Mouse (Mus musculus): ENCODE measurements around the gene Spata45.
"Not testable (repeated sequence)": the region's sequence is repeated elsewhere in the genome, so short reads cannot be mapped to it uniquely, and the experiment has no call there.

Gene Spata45

DNA sequence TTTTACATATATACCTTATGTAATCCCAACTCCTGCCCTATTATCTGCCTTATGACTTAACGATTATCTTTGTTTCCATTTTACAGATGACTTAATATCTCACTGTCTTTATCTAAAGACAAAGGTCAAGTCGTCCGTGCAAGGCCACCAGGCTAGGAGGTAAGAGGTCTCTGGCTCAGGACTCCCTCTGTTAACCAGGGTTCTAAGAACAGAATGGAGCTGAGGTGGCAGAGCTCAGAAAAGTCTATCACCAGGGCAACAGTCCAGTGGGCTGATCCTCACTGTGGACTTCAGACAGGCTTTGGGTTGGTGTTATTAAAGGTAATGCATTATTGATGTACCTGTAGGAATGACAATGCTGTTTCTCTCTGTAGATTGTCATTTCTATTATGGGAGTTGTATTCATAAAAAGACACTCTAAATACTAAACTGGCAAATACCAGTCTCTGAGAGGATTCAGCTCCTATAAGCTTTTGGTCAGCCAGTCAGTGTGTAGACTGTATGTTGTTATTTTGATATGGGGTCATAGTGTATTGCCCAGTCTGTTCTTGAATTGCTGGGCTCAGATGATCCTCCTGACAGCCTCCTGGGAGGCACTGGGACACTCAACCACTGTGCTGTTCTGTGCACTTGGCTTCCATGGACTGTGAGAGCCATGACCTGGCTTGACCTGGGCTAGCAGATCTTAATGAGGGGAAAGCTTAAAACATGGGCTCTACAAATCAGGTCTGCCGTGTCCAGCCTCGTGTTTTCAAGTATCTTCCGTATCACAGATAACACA lies at the start of gene Spata45:
Spata45 (plus strand) TSS at position 86 of the 781 bp plus-strand sequence.
- no peak for DNase-seq

DNA sequence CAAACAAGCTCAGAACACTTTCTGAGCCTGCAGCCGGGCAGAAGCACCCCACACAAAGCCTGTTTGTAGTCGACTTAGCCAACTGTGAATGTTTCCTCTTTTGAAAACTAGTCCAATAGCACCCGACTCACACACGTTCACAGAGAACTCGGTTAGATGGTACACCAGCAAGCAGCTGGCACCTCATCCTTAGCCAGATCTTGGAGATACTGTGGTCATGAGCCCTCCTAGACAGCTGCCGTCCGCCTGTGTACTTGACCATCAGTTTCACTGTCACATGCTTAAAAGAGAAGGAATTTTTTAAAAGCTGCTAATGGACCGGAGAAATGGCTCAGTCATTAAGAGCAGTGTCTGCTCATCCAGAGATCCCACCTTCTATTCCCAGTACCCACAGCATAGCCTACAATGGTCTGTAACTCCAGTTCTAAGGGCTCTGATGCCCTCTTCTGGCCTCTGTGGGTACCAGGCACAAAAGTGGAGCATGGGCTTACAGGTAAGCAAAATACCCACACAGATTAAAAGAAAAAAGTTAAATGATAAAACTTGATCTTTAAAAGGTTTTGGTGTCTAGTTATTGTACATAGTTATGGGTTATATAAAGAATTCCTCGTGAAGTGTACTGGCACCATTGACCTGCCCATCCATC lies 46.9 kb upstream of the Spata45 start:
- DNase-seq = no peak

DNA sequence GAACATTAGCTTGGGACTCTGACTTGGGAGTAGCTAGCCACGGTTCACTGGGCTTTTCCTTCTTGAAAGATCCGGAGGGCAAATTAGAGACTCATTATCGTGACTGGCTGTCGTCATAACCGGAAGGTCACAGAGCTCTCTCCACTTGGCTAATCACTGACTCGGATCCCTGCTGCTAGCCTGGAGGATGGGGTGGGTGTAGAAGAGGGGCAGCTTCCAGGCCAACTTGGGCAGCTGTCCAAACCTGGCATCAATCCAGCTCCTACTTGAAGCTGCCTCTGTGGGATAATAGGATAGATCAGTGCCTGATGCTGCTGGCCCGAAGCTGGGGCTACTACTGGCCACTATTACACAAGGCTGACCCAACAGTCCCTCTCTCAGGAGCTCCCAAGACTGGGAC lies 40.9 kb upstream of the Spata45 start:
- peak; percentile 67 for DNase-seq

DNA sequence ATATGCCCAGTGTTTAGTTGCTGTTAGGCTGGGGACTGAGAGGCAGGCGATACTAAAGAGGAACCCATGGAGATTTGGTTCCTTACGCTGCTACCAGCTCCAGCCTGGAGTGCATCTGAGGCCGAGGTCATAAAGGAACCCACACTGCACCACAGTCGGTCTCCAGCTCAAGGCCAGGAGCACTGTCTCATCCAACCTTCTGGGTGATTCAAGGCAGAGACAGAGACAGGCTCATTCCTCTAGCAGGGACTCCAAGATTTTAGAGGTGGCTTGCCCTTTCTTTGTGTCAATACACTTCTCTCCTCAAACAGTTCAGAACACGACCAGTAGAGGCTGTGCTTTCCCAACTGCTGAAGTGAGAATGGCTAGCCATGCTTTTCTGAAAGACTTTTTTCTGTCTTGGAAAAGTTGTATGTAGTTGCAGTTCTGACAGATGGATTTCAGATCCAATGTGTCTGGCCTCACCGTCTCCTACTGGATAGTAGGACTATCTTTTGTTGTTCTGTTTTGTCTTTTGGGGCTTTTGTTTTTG lies 40.0 kb upstream of the Spata45 start:
- no peak for DNase-seq

DNA sequence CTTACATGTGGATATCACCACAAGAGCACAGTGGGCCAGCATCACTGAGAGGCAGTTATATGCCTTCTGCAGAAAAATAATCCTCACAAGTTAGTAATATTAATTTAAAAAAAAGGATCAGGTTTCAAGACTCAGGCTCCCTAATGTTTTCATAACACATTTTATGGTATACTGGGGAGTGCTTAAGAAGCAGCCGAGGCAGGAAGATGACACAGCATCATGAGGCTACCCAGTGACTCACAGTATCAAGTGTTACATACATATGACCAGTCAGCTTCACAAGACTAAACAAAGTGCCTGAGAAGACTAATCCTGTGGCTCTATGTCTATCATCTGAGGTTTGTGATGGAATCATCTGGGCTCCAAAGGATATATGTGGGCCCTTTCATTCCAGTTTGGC lies 38.4 kb upstream of the Spata45 start:
- DNase-seq = no peak

DNA sequence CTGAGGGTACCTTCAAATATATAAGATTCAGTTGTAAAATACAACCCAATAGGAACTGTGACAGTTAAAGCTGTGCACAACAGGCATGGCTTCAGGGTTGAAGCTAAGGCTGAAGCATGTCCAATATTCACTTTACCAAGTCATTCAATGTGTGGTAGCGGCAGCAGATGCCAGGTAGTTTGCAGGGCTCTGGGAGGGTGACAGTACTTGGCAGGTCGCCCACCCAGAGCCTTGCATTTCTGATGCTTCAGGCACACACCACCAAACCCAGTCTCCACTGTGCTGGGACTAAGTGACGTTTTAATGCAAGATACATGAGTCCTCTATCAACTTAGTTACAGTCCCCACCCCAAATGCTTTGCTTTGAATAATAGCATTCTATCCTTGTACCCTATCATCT lies 35.8 kb upstream of the Spata45 start:
- no peak for DNase-seq

DNA sequence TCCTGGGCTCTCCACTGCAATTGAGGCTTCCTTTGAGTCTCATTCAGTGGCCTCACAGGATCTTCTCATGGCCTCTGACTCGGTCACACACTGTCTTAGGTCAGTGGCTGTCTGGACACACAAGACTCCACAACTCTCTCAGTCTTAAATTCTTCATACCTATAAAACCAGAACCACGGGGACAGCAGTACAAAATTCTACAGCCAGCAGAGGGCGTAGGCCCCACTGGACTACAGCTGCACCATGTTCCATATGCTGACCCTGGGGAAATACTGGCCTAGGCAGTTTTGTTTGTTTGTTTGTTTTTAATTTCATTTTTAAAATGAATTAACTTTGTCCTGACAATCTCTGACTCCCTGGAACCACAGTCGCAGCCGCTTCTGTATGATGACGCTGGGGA lies 34.2 kb upstream of the Spata45 start:
- peak; percentile 33 for DNase-seq

DNA sequence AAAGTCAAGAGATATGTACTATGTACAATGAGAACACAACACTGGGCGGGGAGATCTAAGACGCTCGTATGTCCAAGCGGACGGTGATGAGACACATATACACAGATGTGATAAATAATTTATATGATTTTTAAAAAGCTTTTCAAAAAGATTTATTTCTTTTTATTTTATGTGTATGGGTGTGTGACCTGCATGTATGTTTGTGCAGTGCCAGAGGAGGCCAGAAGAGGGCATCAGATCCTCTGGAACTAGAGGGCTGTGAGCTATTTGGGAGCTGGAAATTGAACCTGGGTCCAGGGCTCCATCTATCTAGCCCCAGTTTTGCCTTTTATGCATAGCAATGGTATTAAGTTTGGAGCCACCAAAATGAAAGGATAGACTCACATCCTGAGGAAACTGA lies 27.7 kb upstream of the Spata45 start:
- no peak for DNase-seq

DNA sequence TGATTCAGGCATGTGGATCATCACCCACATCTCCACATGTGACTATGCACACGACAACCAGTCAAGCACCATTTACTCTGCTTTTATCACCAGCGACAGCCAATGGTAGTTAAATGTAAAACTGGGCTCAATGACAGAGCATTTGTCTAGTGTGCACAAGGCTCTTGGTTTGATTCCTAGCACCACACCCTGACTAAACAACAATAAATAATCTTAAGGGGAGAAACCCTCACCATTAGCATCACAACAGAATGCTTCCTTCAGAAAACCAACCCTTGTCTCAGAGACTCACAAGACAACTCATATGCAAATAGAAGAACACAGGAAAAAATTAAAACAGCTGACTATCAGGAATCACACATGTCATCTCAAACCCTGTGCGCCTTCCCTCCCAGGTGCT lies 22.2 kb upstream of the Spata45 start:
- DNase-seq = no peak

DNA sequence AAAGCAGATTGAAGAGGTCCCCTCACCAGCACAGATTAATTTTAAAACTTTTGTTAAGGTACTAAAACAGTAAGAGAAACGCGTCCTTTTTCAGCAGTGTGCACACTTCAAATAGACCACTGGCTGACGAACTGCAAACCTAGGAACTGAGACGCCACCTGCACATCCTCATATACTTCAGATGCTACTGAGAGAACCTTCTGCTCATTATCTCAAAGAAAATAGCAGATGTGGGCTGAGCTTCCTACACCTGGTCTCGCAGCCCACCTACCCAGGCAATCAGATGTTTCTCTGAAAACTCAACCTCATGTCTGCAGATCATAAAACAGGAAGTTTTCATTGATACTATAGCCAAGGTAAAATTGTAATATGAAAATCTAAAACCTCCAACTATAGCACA lies 16.6 kb upstream of the Spata45 start:
- DNase-seq = no peak

DNA sequence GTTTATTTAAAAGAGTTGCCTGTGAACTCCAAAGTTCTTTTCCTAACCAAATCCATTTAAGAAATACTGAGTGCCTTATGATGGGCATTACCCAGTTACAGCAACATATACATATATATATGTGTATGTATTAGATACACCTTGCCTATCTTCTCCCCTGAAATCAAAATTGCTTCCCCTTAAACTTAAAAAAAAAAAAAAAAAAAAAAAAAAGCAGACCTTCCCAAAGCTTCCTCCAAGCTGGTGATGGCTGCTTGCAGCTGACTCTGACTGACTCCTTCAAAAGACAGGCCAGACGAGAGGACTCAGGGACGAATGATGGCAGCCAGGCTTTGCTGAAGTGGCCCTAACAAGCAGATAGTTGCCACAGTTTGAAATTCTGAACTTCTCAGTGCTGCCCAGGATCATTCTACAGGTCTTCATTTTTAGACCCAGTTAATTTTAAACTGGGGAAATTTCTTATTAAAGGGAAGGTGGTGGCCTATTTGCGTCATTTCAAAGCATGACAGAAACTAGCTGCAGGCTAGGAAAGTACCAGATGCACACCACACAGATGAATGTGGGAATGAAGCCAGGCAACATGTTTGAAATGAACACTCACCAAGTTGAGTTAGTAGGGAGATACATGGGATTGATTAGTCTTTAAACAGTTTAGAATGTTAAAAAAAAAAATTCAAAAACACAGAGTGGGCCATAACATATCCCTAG lies 16.1 kb upstream of the Spata45 start:
- no peak for DNase-seq

DNA sequence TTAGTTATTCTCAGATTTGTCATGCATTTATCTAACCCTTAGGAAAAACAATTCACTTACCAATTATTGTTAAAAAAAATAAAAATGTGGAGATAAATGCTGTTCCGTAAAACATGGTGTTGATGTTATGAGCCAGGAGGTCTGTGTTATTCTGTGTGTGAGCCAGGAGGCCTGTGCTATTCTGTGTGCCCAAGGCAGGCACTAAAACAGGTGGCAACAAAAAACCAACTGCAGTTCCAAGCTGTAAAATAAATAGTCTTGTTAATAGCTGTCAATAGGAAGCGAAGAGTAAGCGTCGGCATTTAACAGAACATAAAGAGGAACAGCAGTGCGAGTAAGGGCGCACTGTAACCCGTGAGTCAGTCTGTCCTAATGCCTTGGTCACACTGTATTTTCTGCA lies 15.4 kb upstream of the Spata45 start:
- no peak for DNase-seq

DNA sequence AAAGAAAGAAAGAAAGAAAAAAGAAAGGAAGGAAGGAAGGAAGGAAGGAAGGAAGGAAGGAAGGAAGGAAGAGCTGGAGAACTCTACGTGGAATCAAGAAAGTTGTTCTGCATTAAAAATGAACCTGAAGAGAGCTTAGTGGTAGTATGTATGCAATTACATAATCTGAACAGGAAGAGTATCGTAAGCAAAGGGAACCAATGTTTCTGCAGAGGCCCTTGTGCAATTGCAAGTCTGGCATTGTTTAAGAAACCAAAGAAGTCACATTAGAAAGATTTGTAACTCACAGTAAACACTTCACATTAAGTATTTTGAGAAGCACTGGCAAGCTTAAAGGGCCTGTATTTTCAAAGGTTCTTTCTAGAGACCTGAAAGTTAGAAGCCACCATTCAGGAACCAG lies 13.3 kb upstream of the Spata45 start:
- DNase-seq = no peak

DNA sequence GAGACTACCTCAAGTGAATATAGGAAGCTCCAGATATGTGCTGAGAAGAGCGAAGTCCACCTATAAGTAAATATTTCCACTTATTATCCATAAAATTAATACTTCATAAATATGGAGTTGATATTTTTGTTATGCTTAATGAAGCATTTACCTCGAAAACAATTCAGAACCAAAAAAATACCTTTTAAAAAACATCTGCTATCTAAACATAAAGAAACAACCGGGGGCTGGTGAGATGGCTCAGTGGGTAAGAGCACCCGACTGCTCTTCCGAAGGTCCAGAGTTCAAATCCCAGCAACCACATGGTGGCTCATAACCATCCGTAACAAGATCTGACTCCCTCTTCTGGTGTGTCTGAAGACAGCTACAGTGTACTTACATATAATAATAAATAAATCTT lies 12.6 kb upstream of the Spata45 start:
- not testable (repeated sequence) for DNase-seq

DNA sequence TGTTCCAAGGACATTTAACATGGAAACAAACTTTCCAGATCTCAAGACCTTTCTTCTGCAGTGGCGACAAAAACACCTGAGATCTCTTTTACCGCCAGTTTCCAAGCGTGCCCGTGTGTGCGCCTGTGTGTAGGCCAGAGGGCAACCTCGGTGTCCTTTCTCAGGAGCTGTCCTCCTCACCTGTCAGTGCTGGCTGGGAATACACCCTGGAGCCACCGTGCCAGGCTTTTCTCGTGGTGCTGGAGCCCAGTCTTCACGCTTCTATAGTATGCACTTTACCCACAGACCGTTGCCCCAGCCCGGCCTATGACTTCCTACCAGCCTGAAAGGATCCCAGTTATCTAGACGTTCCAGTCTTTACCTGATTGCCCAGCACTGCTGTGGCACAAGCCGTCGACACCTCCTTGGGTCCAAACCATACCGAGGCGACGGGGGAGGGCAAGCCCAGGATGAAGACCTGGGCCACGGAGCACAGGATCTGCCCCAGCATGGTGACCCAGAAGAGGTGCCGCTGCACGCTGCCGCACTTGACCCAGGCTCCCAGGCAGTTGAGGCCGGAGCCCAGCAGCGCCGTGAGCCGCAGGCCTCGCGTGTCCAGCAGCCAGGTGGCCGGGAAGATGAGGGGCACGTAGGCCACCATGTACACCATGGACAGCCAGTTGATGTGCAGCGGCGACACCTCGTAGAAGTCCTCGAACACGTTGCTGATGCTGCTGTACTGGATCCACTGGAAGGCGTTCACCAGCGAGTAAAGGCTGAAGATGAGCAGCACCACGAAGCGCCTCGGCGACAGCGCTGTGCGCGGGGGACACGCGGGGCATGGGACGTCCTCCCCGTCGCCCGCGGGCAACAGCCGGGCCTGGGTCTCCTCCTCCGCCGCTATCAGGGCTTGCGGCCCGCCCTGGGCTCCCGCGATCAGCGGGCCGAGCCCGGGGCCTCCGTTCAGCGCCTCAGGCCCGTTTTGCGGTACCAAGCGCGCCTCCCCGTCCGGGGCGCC lies 11.1 kb upstream of the Spata45 start:
- DNase-seq = peak; percentile 26

DNA sequence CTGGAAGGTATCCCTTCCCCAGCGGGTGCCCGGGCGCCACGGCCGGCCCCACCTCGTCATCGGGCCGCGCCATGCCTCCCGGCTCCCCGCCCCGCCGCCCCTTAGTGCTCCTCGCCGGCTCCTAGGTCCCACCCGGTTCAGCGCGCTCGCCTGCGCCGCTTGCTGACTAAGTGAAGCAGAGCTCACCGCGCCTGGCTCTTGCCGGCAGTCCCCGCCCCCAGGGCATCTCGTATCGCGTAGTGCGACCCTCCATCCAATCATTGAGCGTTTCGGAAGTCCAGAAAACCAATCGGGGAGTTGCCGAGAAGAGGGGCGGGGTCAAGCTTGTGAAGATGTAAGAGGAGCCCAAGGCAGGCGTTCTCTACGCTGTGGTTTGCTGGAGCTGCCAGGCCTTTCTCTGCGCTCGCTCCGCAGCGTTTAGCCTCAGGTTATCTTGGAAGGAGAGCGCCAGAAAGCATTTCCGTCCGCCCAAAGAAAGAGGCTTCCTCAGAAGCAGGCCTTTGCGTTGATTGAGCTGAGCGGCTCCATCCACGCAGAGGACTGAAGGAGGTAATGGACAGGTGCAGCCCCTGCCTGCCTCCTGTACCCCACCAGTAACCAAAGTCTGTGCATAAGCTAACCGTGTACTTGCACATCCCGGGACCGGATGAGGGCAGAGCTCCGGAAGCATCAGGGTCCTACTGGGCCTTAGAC lies 10.3 kb upstream of the Spata45 start, which contains the start of gene Flvcr1:
Flvcr1 (minus strand) TSS at position 138 of the 693 bp plus-strand sequence.
- DNase-seq = peak; percentile 99

DNA sequence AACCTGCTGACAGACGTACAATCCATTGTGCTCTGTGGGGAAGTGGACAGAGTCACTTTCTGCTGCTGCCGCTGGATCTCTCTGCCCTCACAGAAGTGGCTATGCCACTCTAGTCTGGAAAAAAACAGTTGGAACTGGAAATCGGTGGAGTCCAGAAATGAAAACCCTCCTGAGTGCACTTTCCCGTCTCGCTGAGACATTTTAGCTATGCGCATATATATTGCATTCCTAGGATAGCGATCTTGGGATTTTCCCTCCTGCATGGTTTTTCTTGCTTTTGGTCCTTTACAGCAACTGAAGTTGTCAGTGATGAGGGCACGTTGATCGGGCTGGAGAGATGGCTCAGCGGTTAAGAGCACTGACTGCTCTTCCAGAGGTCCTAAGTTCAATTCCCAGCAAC lies 6.3 kb upstream of the Spata45 start:
- DNase-seq = no peak

DNA sequence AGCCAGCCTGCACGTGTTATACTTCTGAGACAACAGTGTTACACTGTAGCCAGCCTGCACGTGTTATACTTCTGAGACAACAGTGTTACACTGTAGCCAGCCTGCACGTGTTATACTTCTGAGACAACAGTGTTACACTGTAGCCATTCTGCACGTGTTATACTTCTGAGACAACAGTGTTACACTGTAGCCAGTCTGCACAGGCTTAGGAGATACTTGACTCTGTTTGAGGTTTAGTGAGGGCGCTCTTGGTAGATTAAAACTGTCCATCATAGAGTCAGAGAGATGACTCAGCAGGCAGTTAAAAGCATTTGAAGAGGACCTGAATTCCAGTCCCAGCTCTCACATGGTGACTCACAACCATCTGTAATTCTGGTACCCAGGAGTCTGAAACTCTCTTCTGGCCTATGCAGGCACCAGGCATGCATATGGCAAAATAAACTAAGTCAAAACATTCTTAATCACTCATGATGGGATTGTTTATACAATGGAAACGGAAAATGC lies 5.5 kb upstream of the Spata45 start:
- not testable (repeated sequence) for DNase-seq

DNA sequence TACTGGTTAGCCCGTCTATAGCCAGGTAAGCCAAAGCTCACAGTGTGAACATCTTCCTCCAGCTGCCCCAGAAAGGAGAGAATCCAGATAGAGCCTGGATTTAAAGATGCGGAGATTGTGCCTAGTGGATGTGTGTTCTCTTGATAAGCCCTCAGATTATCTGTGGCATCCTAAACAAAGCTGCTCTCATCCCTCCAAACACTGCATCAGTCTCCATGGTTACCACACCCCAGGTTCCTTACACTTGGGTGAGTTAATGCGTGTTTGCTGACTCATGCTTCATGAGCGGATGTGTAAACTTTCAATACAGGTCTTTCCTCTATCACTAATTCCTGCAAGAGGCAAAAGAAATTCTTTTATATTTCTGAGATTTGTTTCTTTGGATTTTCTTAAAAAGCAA lies 790 bp upstream of the Spata45 start:
- DNase-seq = no peak

DNA sequence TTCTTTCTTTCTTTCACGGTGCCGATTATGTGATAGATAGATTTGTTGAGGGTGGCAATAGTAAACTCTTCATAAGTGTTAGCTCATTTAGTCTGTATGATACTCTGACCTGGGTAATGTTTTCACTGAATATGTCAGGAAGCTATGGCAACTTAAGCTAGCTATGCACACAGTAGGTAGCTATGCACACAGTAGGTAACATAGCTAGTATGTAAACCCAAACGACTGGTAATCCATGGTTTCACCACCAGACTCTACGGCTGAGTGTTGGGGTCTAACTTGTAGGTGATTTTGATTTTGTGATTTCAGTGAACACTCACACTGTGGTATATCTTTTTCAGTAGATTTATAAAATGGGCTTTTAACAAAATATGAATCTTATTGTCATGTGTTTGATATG lies 1.6 kb downstream of the Spata45 start:
- DNase-seq = no peak

DNA sequence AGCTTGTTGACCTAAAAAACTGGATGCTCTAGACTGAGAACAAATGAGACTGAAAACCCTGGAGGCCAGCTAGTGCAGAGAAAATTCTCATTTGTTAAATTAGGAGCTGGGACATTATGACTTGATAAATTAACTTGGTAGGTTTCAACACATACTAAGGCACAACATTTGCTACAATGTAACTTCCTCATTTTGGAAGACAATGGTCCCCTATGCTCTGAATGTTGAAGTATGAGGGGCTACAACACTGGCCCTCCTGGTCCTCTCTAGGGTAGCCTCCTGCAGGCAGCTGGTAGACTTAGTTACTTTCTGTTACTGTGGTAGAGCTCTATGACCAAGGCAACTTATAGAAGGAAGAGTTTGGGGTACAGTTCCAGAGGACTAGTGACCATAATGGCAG lies 4.9 kb downstream of the Spata45 start:
- no peak for DNase-seq

DNA sequence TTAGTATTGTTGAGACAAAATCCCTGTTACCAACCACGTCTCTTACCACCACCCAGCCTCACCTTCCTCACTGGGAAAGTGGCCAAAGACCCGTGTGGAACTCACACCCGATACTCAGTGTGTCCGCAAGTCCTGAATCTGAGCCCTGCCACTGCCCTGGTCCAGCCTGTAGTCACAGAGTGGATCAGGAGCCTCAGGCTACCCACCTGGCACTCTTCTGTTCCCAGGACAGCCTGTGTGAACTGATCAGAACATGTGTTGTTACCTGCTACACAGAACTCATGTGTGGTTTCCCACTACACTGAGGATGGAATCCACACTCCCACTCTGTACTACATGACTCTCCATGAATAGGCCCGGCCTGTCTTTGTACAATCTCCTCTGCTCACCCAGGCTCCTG lies 5.7 kb downstream of the Spata45 start:
- no peak for DNase-seq
